Mouse (Mus musculus) layer of hippocampus, adult 11-12 months (tissue): ENCODE measurements at regions not wholly inside any gene's neighbourhood (a gene's known extent, or its start where the extent isn't known, plus 50 kb on each side); places are given as distances from the start of the nearest gene placed in this dataset.
"Not testable (repeated sequence)": the region's sequence is repeated elsewhere in the genome, so short reads cannot be mapped to it uniquely, and the experiment has no call there.

Source experiments
- DNase-seq: peaks from one replicate; pipeline ENCODE4 v3.0.0; 2022; ENCODE audit warnings: low spot score

DNA sequence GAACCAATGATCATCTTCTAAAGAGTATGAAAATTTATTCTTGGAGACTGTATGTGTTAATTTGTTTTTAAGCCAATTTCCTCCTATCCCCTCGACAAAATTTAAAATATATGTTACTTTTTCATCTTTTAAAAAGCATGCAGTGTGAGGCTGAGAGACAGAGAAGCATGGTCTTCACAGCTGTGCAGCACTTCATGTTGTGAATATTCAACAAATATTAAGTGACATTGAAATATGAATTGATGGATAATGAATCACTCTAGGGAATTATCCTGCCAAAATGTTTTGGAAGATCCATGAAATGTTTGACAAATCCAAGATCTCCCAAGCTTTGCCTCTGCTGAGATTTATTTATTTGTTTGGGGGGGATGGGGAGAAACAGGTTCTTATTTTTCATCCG, 233.9 kb upstream of the Gm11146 start:
- no peak for DNase-seq

DNA sequence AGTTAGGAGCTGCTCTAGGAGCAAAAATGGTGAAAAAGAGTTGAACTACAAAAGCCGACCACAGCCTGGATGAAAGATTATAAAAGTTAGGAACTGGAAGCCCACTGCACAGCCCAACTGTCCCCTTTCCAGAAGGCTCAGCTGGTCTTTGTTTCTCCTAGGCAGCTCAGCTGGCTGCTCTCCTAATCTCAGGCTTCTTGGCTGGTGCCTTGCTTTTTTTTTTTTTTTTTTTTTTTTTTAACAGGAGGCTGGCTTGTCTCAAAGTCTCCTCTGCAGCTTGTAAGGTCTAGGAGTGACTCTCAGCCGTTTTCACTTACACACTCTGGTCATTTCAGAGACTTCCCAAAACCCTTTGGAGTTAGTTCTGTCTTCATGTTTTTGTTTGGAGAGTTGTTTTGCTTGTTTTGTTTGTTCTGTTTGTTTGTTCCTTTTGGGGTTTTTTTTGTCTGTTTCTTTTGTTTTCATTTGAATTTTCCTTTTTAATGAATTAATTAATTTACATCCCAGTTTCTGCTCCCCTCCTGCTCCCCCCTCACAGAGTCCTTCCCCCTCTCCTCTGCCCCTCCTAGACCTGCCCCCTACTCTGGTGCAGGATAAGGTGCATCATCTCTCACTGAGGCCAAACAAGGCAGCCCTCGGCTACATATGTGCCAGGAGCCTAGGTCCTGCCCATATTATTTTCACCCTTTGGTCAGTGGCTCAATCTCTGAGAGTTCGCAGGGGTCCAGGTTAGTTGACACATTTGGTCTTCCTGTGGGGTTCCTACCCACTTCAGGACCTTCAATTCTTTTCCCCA, 225.6 kb upstream of the Gm11146 start:
- DNase-seq = no peak

DNA sequence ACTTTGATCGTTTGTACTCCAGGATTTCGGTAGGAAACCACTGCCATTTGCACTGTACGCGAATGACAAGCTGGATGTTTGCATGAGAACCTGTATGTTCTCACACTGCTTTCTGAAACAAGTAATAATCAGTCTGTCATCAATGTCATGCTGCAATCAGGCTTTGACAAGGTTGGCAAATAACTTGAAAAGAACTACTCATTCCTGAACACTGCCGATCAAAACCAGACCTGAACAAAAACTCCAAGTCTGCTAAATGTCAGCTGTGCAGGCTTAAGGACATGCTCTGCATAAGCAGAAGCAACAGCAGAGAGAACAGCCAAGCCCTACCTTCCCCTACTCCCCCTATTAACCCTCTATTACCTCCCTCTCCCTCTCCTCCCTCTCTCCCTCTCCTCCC, 197.8 kb upstream of the Gm11146 start:
- no peak for DNase-seq

DNA sequence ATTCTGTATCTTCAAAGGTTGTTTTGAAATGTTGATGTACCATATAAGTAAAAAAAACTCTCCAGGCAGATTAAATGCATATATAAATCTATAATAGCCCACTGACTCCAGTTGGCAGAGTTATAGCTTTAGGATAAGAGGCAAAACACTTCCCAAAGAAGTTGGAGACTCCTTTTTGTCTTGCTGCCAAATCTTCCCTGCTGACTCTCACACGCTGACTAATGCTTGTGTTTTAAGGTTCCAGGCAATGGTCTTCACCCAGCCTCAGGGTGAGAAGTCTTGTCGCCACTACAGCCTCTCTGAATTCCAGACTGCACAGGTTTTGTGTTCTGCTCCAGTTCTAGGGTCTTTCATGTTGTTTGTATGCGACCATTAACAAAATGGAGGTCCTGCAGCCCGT, 195.0 kb upstream of the Gm11146 start:
- DNase-seq = no peak

DNA sequence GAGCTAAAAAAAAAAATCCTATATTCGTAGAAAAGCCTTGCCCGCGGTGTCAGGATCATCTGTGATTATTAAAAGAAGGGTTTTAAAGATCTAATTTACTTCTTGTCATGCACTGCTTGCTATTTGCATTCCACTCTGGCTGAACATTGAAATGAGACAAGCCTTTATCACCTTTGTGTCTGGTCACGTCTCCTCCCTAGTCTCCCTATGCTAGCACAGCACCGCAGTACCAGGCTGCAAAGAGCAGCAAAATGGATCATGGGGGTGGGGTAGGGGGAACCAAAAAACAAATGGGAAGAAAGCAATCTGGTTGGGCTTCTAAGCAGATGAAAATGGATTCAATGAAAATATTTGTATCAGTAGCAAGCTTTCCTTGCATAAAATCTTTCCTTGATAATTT, 187.8 kb upstream of the Gm11146 start:
- no peak for DNase-seq

DNA sequence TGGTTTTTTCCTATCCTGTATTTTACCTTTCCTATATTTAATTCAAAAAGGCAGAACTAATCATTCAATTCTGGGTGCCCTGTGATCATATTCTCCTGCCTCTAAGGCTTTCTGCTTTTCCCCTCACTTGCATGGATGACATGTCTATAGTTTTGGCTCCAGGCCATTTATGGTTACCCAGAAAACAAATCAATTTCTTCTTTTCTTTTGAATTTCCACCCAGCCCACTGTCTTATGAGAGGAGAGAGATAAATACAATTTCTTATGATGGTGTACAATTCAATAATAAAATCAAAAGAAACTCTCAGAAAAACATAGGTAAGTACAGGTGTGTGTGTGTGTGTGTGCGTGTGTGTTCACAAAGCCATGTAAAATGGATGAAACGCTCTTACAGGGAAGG, 187.3 kb upstream of the Gm11146 start:
- DNase-seq = no peak

DNA sequence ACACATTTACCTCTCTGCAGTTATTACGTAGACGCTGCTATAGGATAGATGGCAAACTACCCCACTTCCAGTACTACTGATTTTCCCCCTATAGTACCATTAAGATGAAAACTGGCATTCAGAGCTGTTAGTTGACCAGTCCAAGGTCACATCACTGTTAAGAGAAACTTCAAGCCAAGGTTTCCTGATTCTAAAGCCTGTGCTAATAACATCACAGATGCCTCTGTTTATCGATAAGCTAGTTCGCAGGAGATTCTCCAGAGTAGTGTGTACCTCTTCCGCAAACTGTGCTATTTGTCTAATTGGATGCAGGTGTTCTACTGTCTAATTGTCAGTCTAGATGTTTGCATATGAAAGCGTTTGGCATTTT, 186.9 kb upstream of the Gm11146 start:
- DNase-seq = no peak

DNA sequence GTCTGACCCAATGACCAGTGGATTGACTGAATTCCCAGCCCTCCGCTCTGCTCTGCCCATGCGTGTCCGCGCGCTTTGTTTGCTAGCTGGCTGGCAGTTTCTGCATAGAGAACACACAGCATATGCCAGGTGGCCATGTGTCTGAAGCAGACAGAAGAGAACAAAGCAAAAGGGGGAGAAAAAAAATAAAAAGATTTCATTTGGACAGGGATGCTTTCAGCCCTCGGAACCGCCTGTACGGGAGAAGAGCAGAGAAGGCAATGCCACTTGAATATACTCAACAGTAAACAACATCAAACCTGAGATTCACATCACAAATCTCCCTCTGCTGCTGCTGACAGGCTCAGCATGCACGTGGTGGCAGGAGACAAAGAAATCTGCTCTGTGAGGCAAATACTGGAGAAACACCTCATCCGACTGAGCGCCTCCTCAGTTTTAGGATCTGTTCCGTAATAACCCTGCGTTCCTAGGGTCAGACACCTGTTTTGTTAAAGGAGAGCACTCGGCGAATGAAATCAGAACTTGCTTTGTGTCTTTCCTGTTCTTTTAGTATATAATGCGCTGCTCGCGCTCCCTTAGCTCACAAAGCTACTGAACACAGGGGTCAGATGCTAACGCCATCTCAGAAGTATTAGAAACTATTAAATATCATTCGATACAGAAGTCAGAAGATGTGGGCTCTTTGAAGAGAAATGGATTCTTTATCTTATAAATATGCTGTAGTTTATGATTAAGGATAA, 186.3 kb upstream of the Gm11146 start:
- peak; percentile 37 for DNase-seq

DNA sequence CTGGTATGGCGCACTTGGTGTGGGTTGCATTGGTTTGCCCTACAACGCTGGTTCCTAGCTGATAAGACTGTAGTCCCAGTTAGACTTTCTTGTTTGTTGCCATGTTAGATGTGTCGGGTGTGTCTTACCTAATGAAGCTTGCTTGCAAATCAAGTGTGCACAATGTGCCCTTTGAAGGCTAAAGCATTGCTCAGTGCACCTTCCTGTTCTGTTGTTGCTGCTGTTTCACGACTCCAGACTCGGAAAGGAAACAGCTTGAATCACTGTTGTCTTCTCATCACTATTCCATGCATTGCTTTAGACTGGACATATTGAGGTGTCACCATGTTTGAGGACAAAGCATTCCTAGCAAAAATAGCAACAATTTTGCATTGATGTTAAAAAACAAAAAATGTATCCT, 185.1 kb upstream of the Gm11146 start:
- DNase-seq = no peak

DNA sequence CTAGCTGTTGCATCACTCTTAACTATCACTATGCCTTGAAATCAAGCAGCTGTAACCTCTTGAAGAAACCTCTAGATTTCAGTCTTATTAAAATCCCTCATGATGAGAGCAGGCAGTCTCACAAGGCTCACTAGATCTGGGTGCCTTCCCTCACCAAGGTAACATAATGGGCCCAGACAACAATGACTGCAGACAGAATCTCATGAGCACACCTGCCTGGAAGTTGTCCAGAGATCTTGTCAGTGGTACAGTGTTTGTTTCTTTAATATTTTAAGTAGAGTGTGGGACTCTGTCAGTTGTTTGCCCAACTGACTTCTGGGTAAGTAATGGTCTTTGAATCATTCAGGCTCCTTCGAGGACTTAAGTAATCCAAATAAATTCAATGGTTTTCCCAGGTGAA, 177.1 kb upstream of the Gm11146 start:
- DNase-seq = no peak

DNA sequence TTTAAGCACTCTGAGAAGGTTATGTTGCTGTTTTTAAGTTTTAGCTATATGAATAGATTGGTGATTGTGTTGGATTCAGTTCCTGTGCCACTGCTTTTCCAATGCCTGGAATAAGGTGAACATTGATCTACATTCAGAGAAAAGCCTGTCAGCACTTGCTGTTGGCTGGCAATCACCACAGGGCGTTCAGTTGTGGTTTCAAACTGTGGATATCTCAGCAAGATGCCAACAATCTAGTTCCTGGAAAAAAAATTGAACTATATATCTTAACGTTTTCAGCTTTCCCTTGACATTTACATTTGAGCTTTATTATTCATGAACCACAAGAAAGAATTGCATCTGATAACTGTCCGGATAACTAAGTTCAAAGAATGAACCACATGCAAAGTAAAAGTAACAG, 170.2 kb upstream of the Gm11146 start:
- no peak for DNase-seq

DNA sequence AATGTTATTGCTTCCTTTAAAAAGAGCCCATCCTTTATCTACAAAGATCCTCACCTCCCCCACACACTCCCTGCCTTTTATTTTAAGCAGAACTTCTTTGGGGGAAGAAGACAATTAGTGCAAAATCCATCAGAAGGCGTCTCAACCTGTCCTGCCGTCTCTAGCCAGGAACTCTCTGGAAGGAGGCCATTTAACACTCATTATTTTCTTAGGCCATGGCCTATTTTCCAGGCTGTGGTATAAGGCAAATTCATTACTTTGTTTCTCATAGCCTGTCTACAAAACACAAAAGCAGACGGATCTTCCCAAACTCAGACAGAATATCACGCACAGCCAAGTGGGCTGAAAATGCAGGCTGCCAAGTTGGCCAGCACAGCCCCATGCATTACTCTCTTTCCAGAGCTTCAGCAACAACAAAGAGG, 159.0 kb upstream of the Gm11146 start:
- no peak for DNase-seq

DNA sequence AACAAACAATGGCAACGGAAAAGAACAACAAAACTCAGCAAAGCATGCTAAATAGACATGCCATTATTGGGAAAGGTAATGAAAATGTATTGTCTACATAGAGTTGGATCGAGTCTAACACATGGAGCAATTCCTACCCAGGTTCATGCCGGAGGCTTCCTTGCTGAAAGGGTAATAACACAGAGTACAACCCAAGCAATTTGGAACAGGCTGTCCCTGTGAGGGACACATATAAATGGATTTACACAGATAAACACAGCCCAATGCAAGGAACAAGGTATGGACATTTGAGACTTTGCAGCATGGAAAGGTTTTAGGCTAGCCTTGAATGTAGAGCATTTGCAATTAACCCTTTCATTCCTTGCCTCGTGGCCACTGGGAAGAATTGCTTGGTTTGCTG, 158.6 kb upstream of the Gm11146 start:
- DNase-seq = no peak

DNA sequence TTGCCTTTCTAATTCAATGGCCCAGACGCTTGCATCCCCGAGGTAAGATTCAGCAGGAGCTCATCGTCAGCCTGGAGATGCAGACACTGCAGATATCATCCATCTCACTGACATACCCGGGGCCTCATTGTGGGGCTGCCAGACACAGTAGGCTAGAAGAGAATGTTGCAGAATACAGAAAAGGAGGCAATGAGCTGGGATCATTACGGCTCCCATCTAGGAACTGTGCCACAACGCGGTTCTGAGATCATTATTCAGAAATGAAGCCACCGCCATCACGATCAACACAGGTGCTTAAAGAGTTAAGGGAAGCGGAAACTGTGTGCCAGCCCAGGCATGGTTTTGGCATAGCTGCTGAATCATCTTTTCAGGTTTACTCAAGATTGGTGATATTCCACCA, 158.1 kb upstream of the Gm11146 start:
- DNase-seq = peak; percentile 66

DNA sequence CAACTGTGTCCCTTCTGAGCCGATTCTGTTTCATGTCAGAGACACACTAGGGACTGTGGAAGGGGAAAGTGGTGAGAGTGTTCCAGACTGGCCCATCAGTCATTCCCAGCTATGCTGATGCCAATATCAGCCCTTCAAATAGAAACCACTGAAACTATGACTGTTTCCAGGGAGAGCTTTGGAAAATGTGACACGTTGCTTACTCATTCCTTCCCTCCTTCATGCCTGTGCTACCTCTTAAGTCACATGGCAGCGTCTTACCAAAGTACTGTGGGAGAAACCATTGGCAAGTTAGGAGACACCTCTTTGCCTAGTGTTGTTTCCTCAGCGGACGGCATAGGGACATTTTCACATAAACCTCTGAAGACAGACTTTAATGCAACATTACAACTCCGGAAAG, 153.0 kb upstream of the Gm11146 start:
- no peak for DNase-seq

DNA sequence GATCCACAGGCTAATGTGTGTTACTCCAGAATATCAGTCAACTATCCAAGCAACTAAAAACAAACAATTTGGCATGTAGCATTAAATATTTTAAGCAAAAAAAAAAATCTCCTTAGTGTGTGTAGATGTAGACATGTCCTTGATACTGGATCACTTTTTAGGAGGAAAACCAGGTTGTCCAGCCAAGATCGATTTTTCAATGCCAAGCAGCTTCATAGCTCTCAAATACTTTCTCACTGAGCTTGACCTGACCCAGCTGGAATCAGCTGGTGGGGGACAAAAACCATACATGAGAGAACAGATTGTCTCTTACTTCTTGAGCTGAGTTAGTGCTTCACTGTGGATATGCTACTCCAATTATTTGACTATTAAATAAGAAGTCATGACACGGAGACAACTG, 147.6 kb upstream of the Gm11146 start:
- DNase-seq = no peak

DNA sequence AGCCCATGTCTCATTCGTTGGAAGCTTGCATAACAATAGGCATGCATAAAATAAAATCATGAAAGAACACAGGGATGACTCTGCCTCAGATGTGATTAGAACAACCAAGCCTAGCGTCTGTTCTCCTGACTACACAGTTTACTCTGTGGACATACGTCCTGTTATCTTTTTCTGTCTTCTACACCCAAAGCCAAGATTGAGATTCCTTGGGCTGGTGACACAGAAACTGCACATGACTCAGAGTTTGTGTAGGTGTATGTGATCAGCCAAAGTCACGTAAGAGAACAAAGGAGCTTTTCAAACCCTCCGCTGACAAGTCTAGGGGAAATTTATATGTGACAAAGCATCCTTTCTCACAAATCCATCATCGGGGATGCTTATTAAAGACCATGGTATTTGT, 141.9 kb upstream of the Gm11146 start:
- no peak for DNase-seq

DNA sequence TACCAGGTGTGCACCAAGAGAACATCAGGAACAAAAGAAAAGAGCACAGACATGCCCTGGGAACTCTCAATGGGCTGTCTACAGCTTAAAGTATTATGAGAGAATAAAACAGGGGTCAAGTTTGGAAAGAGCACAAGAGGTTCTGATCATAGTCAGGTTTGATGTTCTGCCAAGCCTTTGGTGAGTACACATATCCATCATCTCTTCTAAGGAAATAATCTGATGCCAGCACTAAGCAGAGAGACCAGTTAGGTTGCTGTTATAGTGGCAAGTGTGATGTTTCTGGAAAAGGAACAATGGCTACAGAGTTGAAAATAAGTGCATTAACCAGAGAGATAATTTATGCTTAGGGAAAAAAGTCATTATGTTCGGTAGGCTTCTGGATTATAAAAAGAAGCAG, 136.9 kb upstream of the Gm11146 start:
- no peak for DNase-seq

DNA sequence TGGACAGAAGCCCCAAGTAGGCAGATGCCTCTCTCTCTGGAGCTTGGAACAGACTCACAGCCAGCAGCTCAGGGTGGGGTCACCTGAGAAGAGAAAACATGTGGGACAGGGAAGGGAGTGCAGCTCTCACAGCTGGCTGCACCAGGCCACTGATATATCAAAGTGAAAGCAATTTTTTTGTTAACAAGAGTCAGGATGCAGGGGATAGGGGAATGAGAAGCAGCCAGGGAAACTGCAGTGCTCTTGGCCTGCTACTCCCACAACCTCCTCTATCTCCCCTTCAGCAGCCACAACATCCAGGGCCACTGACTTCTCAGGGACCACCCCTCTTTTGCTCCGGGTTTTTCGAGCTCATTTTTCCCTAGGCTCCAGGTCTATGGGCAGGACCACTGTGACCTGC, 117.5 kb upstream of the Gm11146 start:
- no peak for DNase-seq

DNA sequence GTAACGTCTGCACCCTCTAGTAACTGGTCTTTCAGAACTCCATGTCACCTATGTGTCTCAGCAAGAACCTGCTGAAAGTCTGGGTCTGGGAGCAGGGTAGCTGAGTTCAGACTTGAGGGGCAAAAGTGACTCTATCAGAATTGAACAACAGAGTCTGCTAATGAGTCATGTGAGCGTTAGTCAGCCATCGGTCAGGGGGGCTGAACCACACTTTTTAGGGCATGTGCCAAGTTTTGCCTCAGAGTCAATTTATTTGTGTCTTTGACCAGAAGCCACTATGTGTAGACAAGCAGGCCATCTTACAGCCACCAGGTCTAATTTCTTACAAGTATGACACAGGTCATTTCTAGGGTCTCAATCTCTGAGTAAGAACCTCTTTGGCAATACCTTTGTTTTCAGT, 115.9 kb upstream of the Gm11146 start:
- DNase-seq = not testable (repeated sequence)

DNA sequence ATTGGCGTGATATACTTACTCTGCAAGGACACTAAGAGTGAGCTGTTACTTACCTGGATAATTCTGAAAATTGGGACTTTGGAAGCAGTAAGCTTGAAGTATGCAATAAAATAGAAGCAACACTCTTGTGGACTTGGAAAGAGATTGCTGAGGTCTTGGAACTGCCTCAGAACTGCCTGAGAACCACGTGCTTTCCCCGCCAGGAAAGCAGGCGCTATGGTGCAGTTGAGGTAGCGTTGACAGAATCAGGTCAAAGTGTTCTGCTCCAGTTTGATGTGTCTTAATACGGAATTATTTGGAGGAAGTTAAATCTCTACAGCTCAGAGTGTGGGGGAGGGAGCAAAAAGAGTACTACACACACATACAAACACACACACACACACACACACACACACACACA, 102.8 kb upstream of the Gm11146 start:
- DNase-seq = no peak

DNA sequence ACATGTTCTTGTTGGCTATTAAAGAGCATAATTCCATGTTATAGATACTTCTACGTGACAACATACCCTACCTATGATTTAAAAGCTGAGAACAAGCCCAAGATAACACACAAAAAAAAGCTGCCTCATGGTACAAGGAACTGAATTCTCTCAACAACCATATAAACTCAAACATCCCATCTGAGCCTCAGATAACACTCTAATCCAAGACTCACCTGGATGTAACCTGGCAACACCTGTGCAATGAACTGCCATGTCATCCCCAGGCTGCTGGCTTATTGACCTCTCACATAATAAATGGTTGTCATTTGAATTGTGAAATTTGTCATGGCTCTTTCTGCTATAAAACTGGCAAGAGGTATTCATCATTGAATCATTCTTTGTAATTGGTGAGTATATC, 93.5 kb upstream of the Gm11146 start:
- no peak for DNase-seq

DNA sequence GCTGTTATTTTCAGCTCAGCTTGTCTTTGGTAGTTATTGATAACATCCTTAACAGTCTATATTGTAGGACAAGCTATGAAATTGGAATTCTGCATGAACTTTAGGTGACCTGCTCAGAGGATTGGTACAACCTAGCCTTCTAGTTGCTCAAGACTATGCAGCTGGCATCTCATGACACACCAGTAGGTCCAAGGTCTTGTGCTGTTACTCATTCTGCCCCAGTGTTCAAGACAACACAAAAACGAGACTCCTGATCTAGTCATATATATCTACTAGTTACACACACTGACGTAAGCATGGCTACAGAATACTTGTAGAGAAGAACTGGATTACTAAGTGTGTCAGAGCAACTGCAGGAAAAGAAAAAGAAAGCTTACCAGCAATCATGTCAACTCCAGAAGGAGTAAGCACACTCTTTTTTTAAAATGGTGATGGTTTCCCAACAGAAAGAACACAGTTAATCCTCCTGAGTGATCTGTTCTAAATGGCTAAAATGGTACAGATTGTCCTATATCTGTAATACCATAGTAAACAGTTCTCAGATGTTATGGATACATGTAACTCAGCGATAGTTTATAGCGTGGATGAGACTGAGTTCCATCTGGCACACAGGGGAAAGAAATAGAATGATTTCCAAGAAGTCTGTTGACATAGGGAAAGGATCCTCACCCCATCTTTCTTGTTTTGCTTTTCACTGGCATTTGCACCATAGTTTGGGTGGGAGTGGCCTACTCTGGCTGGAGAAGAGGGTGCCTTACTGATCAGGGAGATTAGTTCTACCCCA, 85.4 kb upstream of the Gm11146 start:
- no peak for DNase-seq
